Mouse (Mus musculus) spleen, postnatal 4 days (tissue): Measurements from ENCODE around the gene Vps11.
"Not testable (repeated sequence)": the region's sequence is repeated elsewhere in the genome, so short reads cannot be mapped to it uniquely, and the experiment has no call there.

Source experiments
- DNase-seq, 2 experiments: peaks; one replicate each; pipeline ENCODE4 v3.0.0; 2022; ENCODE audit warnings: low spot score in 2 of 2

Vps11 gene

DNA sequence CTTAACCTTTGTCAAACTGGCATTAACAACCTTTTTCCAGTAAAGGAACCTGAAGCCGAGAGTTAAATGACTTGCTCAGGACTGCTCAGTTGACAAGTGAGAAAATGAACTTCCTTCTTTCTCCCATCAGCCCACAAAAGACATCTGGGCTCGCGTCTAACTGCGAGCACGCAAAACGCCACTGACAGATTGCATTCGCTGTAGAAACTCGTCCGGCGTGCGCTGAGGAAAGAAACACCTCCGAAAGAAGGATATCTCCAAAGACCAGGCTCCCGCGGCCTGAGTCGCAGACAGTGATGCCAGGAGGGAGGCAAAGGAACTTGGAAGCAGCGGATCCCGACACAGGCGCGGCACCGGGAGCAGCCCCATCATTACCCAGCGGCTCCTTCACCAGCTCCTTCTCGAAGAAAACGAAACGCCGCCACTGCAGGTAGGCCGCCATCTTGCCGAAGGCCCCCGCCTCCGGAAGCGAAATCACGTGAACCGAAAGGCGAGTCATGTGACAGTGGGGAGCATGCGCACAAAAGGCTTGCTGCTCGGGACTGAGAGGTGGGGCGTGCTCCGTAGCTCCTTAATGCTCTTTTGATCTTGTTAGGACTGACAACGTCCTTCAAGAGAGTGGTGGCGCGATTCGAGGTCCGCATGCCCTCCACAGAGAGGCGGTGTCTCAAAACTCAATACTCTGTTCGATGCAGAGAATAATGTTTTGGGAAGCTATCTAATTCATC is at the start of gene Vps11:
Vps11 (minus strand) TSS at position 481 of the 728 bp plus-strand sequence.
- peak; percentile 96 to 98 for DNase-seq

DNA sequence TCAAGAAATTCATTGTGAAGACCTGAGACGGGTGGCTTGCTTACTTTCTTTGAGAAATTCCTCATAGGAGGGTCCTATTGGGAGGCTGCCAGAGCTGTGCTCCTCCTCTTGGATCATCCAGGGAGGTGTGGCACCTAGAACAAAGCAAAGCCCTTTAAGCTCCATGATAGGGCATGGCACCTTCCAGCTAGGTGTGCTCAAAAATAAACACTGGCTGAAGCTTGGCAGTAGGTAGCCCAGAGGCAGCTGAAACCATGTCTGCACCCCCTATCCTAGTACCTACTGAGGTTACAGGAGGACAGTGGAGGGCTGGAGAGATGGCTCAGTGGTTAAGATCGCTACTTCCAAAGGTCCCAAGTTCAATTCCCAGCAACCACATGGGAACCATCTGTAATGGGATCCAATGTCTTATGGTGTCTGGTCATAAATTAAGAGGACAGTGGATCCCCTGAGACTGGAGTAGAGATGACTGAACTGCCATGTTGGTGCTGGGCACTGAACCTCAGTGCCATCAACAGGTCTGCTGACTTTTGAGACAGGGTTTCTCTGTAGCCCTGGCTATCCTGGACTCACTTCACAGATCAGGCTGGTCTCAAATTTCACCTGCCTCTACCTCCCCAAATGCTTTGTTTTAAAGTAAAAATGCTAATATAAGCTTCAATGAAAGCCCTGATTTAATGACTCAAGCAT is 49.3 kb upstream of the Vps11 start:
- DNase-seq, result no peak

- not testable (repeated sequence) for DNase-seq
Measured at GRCm38 (mm10) chr9:44408693-44409092, 47.2 kb upstream of the Vps11 start.

DNA sequence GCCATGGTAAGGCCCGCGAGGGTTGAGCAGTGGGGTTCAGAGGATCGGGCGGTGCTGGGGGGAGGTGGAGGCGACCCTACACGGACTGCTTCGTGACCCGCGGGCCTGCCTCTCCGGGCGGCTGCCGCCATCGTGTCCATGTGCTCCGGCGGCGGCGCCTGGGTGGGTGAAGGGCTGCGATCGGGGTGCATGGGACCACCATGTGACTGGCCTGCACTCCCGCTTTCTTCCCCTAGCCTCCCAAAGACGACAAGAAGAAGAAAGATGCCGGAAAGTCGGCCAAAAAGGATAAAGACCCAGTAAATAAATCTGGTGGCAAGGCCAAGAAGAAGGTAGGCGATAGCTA is 46.3 kb upstream of the Vps11 start:
- no peak for DNase-seq

- peak; percentile 92 to 93 for DNase-seq
Measured at GRCm38 (mm10) chr9:44406906-44407751, 45.7 kb upstream of the Vps11 start, which contains the start of the genes Rps25 and Trappc4. Rps25 (plus strand) TSS chr9:44407139. Trappc4 (minus strand) TSS chr9:44407600.

DNA sequence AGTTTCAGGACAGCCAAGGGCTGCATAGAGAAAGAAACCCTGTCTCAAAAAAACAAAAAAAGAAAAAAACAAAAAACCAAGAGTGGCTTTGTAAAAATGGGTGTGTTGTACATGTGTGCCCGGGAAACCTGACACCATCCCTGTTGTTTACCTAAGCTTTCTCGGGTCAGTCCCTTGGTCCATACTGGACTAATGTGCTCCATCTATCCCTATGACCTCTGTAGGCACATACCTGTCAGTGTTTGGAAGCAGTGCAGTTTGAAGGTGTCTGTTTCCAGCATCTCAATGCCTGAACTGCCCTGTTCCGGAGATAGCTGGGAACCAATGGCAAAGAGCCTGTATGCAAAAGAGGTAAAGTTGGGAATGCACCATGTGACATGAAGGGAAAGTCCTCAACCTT is 43.5 kb upstream of the Vps11 start:
- DNase-seq, result no peak

GRCm38 (mm10) chr9:44401081-44401480 is 39.6 kb upstream of the Vps11 start:
- DNase-seq, result no peak

DNA sequence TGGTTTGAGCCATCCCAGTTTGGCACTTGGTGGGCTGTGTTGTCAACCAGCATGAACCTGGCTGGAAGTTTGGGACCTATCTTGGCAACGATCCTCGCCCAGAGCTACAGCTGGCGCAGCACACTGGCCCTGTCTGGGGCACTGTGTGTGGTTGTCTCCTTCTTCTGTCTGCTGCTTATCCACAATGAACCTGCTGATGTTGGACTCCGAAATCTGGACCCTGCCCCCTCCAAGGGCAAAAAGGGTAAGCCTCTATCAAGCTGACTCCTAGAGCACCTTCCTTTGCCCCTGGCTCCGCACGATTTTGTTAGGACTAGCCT is 38.3 kb upstream of the Vps11 start:
- no peak for DNase-seq

- DNase-seq, result no peak
Measured at GRCm38 (mm10) chr9:44399114-44399794, 37.8 kb upstream of the Vps11 start.

- no peak for DNase-seq
Measured at GRCm38 (mm10) chr9:44398551-44398950, 37.1 kb upstream of the Vps11 start.

GRCm38 (mm10) chr9:44398087-44398486 is 36.6 kb upstream of the Vps11 start:
- no peak for DNase-seq

DNA sequence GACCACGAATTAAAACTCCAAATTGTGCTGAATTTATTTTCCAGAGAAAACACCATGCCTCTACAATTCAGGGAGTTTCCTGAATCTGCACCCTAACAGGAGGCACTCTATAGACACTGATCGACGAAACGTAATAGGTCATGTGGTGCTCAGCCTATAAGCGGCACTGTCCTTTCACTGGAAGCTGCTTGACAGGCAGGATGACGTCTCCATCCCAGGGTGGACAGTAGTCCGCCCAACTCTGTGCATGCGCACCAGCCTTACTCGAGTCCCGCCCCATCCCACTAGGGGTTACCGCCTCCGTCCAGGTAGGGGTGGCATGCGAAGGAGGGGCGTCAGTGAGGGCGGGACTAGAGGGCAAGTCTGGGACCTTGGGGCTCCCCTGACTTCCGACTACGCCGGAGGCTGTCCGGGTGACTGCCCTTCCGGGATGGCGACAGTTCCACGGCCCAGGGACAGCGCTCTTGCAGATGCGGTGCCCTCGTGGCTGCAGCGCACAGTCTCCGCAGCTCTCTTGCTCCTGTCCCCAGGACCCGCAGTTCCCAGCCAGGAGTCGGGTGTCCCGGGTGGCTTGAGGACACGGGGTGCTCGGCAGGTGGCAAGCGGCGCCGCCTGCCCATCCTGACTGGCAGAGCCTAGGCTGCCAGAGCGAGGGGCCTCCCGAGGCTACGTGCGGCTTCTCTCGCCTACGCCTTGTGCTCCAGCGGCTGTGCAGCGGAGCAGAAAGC is 35.4 kb upstream of the Vps11 start, which contains the start of gene Slc37a4:
Slc37a4 (plus strand) TSS at position 169 of the 728 bp plus-strand sequence.
- peak; percentile 94 to 95 for DNase-seq

GRCm38 (mm10) chr9:44391466-44391865 is 30.0 kb upstream of the Vps11 start:
- DNase-seq, result peak; percentile 80 to 92

- peak; percentile 55 to 84 for DNase-seq
Measured at GRCm38 (mm10) chr9:44389273-44389672, 27.8 kb upstream of the Vps11 start.

GRCm38 (mm10) chr9:44387221-44387620 is 25.8 kb upstream of the Vps11 start:
- no peak for DNase-seq

- DNase-seq, result no peak
Measured at GRCm38 (mm10) chr9:44384596-44384995, 23.1 kb upstream of the Vps11 start.

GRCm38 (mm10) chr9:44379862-44380261 is 18.4 kb upstream of the Vps11 start:
- no peak for DNase-seq

DNA sequence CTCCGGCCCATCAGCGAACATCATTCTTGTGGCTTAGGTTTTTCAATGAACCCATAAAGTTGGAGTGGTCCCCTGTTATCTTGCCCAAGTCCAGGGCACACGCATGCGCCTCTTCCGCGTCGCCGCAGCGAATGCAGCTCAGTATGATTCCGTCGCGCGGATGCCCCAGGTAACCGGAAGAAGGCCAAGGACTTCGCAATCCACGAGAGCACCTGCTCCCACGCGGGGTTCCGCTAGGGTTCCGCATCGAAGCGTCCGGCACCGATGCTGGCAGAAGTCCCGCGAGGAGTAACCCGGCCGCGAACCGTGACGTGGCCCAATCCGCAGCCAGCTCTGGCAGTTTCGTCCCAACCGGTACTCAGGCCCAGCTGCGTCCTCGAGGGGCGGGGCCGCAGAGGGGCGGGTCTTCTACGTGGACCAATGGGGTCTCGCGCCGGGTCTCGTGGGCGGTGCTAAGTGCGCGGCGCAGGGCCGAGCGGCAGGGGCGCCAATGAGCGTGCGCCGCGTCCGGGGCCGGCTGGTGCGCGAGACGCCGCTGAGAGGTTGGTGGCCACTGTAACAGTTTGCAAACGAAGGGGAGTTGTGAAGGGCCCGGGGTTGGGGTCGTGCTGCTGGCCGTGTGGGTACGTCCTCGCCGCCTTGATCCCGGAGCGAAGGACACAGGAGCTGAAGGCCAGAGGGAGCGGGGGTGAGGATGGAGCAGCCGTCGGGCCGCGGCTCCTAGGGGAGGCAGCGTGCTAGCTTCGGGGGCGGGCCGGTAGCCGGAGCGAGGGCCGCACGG is 17.8 kb upstream of the Vps11 start, which contains the start of gene Hyou1:
Hyou1 (plus strand) TSS at position 437 of the 781 bp plus-strand sequence.
- peak; percentile 99 to 100 for DNase-seq

GRCm38 (mm10) chr9:44378153-44378730 is 16.8 kb upstream of the Vps11 start:
- DNase-seq, result no peak

- DNase-seq, result not testable (repeated sequence)
Measured at GRCm38 (mm10) chr9:44377335-44377734, 15.9 kb upstream of the Vps11 start.
